Mouse (Mus musculus) bone marrow macrophage, adult 2 months (primary cell): ENCODE measurements around the gene Itgb1bp2.

Source experiments
- CTCF ChIP-seq: IDR thresholded peaks from 2 replicates; pipeline ENCODE4 v1.5.1; 2012; ENCODE audit warnings: low read depth, mild to moderate bottlenecking, low read length, moderate library complexity
- POLR2A ChIP-seq: IDR thresholded peaks from 2 replicates; pipeline ENCODE4 v1.6.1; 2012; ENCODE audit warnings: mild to moderate bottlenecking, low read depth, low read length, borderline replicate concordance

DNA sequence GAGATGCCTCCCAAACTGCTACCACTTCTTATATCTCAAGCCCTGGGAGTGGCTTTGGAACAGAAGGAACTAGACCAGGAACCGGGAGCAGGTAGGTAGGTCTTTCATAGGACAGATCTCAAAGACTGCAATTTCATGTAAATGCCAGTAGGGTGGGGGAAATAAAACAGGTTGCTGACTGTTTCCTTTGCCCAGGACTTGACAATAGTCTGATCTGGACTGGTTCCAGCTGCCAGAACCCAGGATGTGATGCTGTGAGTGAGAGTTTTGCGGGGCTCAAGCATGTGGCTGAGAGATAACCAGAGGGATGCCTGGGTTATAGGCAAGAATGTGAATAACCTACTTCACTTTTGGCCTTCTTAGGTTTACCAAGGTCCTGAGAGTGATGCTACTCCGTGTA is 2.7 kb downstream of the Itgb1bp2 start:
- no peak for TF ChIP-seq CTCF
- TF ChIP-seq POLR2A = no peak
